Mouse (Mus musculus) right cerebral cortex, postnatal 10 days (tissue): ENCODE results near the gene Stmnd1.
"Not testable (repeated sequence)": the region's sequence is repeated elsewhere in the genome, so short reads cannot be mapped to it uniquely, and the experiment has no call there.

Experiments
- DNase-seq, 2 experiments: peaks; one replicate each; pipeline ENCODE4 v3.0.0; 2021; ENCODE audit warnings: low spot score in 2 of 2

Gene Stmnd1

DNA sequence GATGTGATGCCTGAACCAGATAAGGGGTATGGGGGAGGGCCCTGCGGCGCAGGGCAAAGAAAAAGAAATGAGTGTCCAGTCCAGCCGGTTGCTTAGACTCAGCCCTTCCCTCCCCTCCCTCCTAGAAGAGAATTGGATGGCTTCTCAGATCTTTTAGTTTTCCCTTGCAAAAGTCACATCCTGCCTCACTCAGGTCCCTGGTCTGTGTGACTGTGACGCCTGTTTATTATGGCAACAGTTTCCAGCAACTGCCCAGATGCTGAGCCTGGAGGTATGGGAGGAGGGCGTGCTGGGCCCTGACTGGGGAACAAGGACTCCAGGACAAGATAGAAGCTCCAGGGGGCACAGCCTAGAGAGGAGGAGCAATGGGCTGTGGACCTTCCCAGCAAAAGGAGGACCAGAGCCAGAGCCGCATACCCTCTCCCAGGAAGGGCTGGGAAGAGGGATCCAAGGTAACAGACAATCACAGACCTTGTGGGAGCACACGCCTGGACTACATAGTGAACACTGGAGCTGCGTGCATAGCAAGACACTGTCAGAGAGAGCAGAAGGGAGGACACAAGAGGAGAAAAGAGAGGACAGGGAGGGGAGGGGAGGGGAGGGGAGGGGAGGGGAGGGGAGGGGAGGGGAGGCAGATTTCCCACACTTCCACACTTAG lies at the start of gene Stmnd1:
Gene Stmnd1 (plus strand): TSS at position 269 of the 658 bp plus-strand sequence.
- DNase-seq: no peak

DNA sequence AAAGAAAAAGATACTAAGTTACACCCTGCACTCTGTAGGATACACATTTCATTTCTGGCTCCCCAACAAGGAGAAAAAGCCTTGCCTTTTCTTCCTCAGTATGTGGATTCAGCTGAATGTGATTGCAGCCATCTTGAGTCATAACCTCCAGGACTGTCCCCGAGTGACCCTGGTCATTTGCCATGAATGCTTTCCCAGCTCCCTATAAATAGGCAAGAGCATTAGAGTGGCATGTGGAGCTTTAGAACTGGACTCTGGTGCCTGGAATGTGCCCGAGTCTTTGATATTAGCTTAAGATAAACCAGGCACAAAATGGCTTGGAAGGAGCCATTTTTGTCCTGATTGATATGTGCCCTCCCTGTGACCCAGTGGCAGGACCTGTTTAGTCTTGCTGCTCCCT lies 46.6 kb upstream of the Stmnd1 start:
- DNase-seq: no peak

DNA sequence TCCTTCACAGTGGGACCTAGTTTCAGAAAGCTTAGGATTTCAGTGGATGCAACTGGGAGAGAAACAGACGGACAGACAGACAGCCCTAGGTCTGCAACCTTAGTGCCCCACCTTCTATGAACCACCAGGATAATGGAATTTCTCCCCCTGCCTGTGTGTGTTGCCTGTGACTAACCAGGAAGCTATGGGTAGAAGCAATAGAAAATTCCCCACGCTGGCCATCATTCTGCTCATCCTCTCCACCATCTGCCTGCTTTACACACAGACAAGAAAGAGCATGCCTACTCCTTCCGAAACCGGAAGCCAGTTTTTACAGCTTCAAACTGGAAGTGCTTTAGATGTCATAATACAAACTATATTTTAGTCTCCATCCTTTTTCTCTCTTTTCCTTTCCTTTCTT lies 46.0 kb upstream of the Stmnd1 start:
- DNase-seq: no peak

- not testable (repeated sequence) for DNase-seq
These were observed 44.8 kb upstream of the Stmnd1 start for GRCm38 (mm10) chr13:46228750-46229149.

- DNase-seq: no peak
These were observed 41.9 kb upstream of the Stmnd1 start for GRCm38 (mm10) chr13:46231514-46232085.

GRCm38 (mm10) chr13:46237723-46238349 lies 35.7 kb upstream of the Stmnd1 start:
- DNase-seq: no peak

DNA sequence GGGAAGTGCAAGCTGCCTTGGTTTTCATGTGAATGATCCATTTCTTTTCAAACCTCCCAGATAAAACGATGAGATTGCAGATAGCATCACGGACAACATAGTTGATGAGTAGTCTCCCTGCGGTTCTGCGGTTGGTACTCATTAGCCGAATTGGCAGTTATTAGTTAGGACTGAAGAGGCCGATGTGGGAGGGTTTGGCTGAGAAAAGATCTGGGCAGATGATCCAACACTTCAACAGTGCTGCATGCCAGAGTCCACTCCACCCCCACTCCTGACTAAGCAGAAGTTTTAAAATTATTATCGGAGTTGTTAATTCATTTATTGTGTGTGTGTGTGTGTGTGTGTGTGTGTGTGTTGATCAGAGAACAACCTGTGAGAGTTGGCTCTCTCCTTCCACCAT lies 34.7 kb upstream of the Stmnd1 start:
- DNase-seq: no peak

DNA sequence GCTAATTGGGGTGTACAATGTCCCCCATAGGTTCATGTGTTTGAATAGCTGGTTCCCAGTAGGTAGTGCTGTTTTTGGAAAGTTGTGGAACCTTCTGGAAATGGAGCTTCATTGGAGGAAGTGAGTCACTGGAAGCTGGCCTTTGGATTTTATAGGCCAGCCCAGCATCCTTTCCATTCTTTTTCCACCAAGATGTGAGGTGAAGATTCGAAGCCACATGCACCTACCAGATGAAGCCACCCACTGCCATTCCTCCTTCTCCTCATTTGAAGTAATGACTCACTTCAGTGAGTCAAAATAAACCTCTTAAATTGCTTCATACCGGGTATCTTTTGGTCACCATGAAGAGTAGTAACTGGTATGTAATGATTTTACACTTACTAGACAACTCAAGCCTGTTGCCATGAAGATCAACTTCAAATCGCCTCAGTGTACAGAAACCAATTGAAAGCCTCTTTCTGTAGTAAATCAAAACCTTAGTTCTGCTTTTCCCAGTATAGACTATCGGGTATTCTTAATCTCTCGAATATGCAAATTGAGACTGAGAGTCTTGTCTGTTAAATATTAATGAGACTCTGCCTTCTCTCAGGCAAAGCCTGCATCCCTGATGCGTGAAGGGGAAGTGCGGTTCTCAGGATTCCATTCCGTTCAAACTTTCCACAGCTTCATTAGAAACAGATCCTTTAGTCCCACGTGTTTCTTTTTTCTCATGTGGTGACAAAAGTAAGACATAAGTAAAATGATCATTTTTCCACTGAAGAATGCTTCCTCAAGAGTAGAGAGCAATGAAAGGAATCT lies 31.9 kb upstream of the Stmnd1 start:
- no peak for DNase-seq

DNA sequence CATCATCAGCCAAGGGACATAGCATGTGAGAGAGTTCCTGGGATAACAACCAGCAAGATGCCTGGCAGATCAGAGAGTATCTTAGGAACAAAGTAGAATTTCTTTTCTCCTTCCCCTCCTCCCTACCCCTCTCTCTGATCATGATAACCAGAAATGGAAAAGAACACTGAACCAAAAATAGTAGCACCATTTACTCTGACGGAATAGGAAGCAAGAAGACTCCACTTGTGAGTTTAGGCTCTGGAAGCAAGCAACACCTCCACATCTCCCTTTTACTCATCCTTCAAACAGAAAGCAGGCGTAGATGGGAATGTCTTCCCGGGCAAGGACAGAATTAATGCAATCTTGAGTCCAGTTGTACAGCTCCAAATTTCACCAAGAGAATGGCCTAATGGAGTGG lies 19.8 kb upstream of the Stmnd1 start:
- no peak for DNase-seq

DNA sequence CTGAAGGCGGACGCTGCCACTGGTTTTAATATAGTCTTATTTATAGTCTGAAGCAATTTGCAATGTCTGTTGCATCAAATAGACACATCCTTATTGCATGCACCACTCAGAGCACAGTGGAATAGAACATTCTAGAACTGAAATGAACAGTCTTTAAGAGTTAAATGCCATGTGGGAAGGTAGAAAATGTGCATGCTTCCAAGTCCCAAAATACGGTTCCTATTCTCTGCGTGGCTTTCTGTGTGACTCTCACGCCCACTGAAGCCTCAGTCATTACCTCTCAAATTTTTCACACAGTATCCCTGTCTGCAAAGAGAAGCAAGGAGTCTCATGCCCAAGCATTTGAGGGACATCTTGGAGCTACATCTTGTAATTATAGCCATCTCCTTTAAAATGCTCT lies 19.4 kb upstream of the Stmnd1 start:
- DNase-seq: no peak

DNA sequence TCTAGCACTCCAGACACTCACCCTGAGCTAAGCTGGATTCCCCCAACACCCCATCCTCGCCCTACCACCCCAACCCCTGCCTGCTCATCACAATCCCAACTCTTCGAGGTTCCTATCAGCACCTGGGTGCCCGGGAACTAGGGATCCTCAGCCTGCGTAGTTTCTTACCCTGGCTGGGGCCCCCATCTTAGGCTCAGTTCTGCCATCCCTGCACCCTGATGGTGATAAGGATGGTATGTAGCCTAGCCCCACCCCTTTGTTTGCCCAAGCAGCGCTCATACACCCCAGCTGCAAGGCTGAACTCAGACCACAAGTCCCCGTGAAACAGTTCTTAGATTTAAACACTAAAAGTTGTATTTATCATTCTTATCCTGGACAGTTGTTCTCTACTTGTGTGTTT lies 17.9 kb upstream of the Stmnd1 start:
- DNase-seq: no peak

DNA sequence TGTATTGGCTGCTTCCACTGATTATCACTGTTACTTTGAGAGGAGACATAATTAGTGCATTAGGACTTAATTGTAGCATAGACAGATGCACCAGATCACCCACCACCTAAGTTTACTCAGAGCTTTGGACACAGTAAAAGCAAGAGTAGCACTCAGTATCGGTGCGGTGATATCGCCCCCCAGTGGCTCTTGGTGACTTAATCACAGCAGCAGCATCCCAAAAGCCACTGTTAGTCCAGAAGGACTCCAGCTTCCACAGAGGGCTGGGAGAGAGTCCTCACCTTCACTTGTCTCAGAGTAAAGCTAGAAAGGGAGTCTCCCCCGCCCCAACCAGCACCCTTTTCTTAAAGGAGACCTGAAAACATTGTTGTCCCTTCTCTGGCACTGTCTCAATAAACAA lies 15.7 kb upstream of the Stmnd1 start:
- DNase-seq: peak; percentile 79 to 88

DNA sequence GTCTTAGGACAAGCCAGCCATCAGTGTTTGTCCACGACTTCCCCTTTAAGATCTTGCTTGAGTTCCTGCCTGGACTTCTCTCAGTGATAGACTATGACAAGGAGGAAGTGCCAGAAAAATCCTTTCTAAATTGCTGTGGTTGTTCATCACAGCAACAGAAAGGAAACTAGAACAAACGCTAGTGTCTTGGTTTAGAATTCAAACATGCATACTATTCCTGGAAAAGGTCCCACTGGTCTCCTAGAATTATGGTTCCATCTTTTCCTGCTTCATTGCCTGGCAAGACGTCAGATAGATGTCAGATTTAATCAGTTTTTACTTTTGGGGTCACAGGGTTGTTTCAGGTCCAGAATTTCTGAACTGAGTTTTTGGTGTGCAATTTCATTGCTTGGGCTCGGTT lies 14.0 kb upstream of the Stmnd1 start:
- no peak for DNase-seq

DNA sequence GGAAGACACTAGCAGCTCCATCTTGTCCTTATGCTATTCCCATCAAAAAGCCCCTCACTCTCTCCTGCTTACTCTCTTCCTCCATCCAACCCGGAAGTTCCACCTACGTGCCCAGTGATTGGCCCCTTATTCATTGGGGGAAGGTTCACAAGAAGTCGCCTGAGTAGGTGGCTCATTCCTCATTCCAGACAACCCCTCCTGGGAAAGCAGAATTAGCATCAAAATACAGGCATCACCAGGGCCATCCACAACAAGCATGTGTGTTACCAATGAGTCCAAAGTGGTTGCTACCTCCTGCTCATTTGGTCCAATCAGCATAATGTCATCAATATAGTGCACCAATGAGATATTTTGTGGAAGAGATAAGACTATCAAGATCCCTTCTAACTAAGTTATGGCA lies 12.3 kb upstream of the Stmnd1 start:
- no peak for DNase-seq

- no peak for DNase-seq
These were observed 5.7 kb upstream of the Stmnd1 start for GRCm38 (mm10) chr13:46267783-46268182.

- DNase-seq: no peak
These were observed 5.2 kb upstream of the Stmnd1 start for GRCm38 (mm10) chr13:46268341-46268740.

DNA sequence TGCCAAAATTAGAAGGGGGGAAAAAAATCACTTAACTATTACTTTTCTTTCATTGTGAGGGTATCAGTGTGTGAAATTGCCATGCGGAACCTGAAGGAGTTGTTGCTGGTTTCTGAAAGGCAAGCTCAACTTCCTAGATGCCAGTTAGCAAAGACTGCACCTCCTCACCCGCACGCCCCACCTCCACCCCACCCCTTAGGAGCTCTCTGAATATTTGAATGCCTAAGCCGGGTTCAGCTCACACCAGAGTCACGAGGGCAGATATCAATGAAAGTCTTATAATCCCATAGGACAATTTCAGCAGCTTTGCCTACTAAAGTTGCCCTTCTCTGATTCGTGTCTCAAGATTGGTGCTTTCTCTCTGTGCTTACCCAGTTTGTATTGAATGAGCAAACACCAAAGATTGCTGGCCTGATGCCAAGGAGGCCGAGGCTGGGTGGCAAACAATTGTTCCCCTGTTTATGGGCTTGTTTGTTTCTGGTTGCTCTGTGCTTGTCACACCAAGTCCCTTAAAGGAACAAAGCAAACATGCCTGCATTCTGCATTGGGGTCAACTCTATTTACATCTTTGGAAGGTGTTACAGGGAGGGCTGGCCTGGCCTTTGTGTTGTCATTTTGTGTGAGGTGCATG lies 4.6 kb upstream of the Stmnd1 start:
- peak; percentile 68 to 74 for DNase-seq

DNA sequence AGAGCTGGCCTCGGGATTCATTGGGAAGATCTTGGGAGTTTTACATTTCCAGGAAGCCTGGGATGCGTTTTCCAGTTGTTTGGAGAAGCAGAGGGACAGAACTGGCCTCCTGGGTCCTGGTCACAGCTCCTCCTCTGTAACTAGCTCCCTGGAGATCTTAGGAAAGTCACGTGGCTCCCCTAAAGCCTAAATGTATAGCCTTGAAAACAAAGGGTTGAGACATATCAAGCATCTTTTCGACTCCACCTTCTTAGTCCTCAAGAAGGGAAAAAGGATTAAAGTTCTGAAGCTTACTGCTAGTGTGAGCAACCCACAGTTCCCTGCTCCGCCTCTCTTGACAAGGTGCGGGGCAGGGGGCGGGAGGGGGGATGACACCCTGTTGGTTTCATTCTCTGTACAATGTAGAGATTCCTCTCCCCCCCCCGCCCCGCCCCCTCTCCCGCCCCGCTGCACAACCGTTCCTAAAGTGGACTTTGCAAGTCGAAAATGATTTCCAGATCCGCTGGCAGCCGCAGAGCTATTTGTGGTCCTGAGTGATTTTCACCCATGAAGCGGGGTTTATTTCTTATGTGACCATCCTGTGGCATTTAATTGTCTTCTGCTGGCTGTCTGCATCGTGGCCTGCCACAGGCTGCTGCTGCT lies 589 bp upstream of the Stmnd1 start:
- DNase-seq: no peak

DNA sequence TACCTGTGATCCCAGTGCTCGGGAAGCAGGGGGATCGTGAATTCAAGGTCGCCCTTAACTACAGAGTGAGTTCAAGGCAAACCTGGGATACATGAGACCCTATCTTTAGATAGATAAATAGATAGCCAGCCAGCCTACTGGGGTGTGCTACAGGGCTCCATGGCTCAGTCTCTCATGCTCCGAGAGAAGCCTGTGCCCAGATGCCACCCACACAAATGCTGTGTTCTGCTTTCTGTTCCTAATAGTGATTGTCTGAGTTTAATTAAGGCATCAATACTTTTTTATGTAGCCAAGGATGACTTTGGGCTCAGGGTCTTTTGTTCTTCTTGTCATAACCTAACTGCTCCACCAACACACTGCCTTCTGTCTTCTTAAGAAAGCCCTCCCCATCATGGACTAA lies 2.2 kb downstream of the Stmnd1 start:
- DNase-seq: no peak

GRCm38 (mm10) chr13:46282543-46282942 lies 9.0 kb downstream of the Stmnd1 start:
- DNase-seq: no peak

- no peak for DNase-seq
These were observed 14.3 kb downstream of the Stmnd1 start for GRCm38 (mm10) chr13:46287801-46288200.

DNA sequence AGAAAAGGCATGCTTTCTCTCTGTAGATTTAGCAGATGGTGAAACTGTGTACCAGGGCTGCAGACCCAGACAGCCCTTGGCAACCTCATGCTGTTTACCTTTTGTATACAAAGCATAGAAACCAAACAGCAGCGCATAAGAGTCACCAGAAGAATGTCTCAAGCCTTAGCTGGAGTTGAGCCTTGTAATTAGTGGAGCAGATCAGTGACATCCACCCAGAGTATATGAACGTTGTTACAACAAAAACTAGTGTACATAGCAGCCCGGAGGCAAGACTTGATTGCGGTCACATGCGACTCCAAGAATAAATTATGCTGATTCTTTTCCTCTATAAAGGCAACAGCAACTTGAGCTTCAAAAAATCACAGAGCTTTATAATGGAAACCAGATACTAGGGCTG lies 14.9 kb downstream of the Stmnd1 start:
- DNase-seq: no peak
